Mouse (Mus musculus) C2C12 (cell line): Measurements from ENCODE around the gene Hist2h2bb. TPM values are rescaled to one million over a fixed set of nuclear protein-coding genes. Genes with fewer than 3 reads are reported as not detected.

Experiments used
- H3K27me3 ChIP-seq: one replicate; pipeline ENCODE4 v1.6.1; 2011; ENCODE audit not compliant: control insufficient read depth, insufficient read depth, insufficient read length
- H3K36me3 ChIP-seq: one replicate; pipeline ENCODE4 v1.6.1; 2011; ENCODE audit not compliant: control insufficient read depth, insufficient read depth
- H3K4me3 ChIP-seq: one replicate; pipeline ENCODE4 v1.5.1; 2011; ENCODE audit warnings: mild to moderate bottlenecking, control low read depth; ENCODE audit not compliant: poor library complexity, insufficient read depth, severe bottlenecking
- H3K79me2 ChIP-seq: one replicate; pipeline ENCODE4 v1.6.1; 2011; ENCODE audit not compliant: control insufficient read depth, insufficient read depth
- H3K79me3 ChIP-seq: one replicate; pipeline ENCODE4 v1.6.1; 2011; ENCODE audit warnings: low read depth, control low read depth
- H3ac ChIP-seq: one replicate; pipeline ENCODE3; 2011; ENCODE audit warnings: low read depth; ENCODE audit not compliant: control insufficient read depth, insufficient read length
- CEBPB ChIP-seq: IDR thresholded peaks from one replicate; pipeline ENCODE4 v1.6.1; 2011; ENCODE audit warnings: low read depth, mild to moderate bottlenecking, control low read depth, moderate library complexity
- CTCF ChIP-seq: IDR thresholded peaks from one replicate; pipeline ENCODE4 v1.5.1; 2011; ENCODE audit not compliant: control insufficient read depth, insufficient read depth, insufficient read length
- FOSL1 ChIP-seq: IDR thresholded peaks from one replicate; pipeline ENCODE4 v1.8.0; 2011; ENCODE audit warnings: mild to moderate bottlenecking, low read length; ENCODE audit not compliant: poor library complexity, insufficient read depth, severe bottlenecking
- MAX ChIP-seq: IDR thresholded peaks from one replicate; pipeline ENCODE4 v1.6.1; 2011; ENCODE audit warnings: mild to moderate bottlenecking, control low read depth
- MYOD1 ChIP-seq: IDR thresholded peaks from one replicate; pipeline ENCODE4 v1.6.1; 2011; ENCODE audit warnings: low read depth; ENCODE audit not compliant: control insufficient read depth, insufficient read length
- MYOG ChIP-seq: IDR thresholded peaks from one replicate; pipeline ENCODE4 v1.6.1; 2011; ENCODE audit not compliant: control insufficient read depth, insufficient read length; ENCODE audit errors: extremely low read depth
- USF1 ChIP-seq: IDR thresholded peaks from one replicate; pipeline ENCODE4 v1.6.1; 2011; ENCODE audit warnings: low read depth, mild to moderate bottlenecking, control low read depth, moderate library complexity
- polyA plus RNA-seq: library from polyadenylated mRNA; unstranded; fragments of >200 nt; fragmentation: generic; extraction: Trizol; gene quantifications from one replicate; pipeline ENCODE4 v1.2.1, GENCODE M21; 2012; ENCODE audit warnings: missing spikeins

Gene Hist2h2bb
- polyA plus RNA-seq, 1 experiment: 3.3 TPM

GRCm38 (mm10) chr3:96250890-96251289 is 18.7 kb upstream of the Hist2h2bb start:
- TF ChIP-seq CEBPB (no peak), USF1 (no peak), CTCF (no peak), MYOG (no peak), FOSL1 (no peak), MAX (no peak), MYOD1 (no peak)
- Histone ChIP-seq H3K79me3 (peaks cover 2% of the 10 kb centered on the region), H3K27me3 (no peaks in the 10 kb centered on the region), H3K79me2 (no peaks in the 10 kb centered on the region), H3ac (no peak overlapping the region), H3K4me3 (no peak overlapping the region), H3K36me3 (no peaks in the 10 kb centered on the region)

DNA sequence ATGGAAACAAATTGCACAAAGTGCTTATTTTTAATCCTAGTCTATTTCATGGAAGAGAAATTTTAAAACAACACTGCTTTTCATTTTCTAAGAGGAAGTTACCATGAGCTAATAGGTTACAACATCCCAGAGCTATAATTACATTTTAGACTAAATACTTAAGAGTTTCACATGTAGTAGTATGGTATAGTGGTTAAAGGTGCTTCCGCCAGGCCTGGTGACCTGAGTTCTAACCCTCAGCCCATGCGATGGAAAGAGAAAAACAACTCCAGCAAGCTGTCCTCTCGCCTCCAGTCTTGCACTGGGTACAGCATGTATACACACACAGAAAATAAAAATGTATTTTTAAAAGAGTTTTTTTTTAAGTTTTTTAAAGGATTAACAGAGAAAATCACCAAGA is 17.8 kb upstream of the Hist2h2bb start:
- Histone ChIP-seq H3K4me3 (no peak overlapping the region), H3K79me3 (peaks cover 2% of the 10 kb centered on the region), H3K79me2 (no peaks in the 10 kb centered on the region), H3K27me3 (no peaks in the 10 kb centered on the region), H3ac (no peak overlapping the region), H3K36me3 (no peaks in the 10 kb centered on the region)
- no peak for TF ChIP-seq USF1

DNA sequence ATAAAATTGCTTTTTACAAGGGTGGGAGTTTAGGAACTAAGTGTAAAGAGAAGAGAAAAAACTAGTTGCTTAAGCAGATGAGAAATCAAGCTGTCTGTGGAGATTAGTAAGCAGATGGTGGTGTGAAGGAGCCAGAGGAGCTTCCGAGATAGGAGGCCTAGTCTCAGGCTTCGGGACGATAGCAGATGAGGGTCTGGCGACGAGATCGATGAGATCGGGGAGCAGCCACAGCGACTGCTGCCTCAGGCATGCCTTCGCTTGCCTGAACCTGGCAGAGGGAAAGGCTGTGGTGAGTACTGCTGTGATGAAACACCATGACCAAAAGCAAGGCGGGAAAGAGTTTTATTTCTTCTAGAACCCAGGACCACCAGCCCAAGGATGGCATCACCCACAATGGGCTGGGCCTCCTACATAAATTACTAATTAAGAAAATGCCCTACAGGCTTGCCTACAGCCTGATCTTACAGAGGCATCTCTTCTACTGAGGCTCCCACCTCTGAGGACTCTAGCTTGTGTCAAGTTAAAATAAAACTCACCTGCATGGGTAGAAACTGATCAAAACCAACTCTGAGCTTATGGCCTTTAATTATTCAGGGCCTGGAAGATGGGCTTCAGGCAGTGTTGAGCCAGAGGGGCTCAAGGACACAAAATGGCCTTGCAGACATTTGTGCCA is 14.7 kb upstream of the Hist2h2bb start:
- H3K79me3 ChIP-seq: no peaks in the 10 kb centered on the region
- no peak for TF ChIP-seq CTCF
- TF ChIP-seq FOSL1: no peak
- no peak for TF ChIP-seq MYOD1
- TF ChIP-seq MYOG: no peak
- no peak for TF ChIP-seq USF1
- no peak for TF ChIP-seq MAX
- TF ChIP-seq CEBPB: no peak
- H3K36me3 ChIP-seq: no peaks in the 10 kb centered on the region
- no peaks in the 10 kb centered on the region for H3K27me3 ChIP-seq
- no peaks in the 10 kb centered on the region for H3K79me2 ChIP-seq
- H3ac ChIP-seq: no peak overlapping the region
- no peak overlapping the region for H3K4me3 ChIP-seq

GRCm38 (mm10) chr3:96255926-96256593 is 13.5 kb upstream of the Hist2h2bb start:
- H3K79me2 ChIP-seq: no peaks in the 10 kb centered on the region
- H3K36me3 ChIP-seq: no peaks in the 10 kb centered on the region
- no peak for TF ChIP-seq USF1
- TF ChIP-seq CEBPB: no peak
- TF ChIP-seq MAX: no peak
- no peak for TF ChIP-seq CTCF
- TF ChIP-seq MYOG: no peak
- TF ChIP-seq FOSL1: no peak
- TF ChIP-seq MYOD1: no peak
- H3ac ChIP-seq: no peak overlapping the region
- no peak overlapping the region for H3K4me3 ChIP-seq
- H3K79me3 ChIP-seq: no peaks in the 10 kb centered on the region
- H3K27me3 ChIP-seq: no peaks in the 10 kb centered on the region

DNA sequence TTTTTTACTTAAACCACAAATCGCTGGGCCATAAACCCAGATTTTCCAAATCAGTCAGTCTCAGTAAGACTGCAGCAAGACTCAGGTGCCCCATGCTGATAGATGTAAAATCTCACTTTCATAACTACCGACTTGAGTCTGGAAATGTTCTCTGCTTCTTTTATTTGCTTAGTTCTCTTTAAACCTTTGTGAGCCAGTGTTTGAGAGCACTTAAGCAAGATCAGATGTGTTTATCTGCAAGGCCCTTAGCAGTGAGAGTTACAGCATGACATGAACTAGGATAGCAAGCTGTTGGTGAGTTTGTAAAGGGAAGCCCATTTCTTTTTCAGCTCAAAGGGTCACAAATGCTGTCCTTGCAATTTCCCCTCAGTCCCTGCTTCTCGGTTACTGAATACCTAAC is 12.4 kb upstream of the Hist2h2bb start:
- Histone ChIP-seq H3K4me3 (no peak overlapping the region), H3K27me3 (no peaks in the 10 kb centered on the region), H3K79me3 (no peaks in the 10 kb centered on the region), H3K79me2 (no peaks in the 10 kb centered on the region), H3K36me3 (no peaks in the 10 kb centered on the region), H3ac (no peak overlapping the region)
- TF ChIP-seq MYOG (no peak), CTCF (no peak), FOSL1 (no peak), MYOD1 (no peak), CEBPB (no peak)

GRCm38 (mm10) chr3:96260220-96260619 is 9.3 kb upstream of the Hist2h2bb start:
- no peaks in the 10 kb centered on the region for H3K79me3 ChIP-seq
- H3K79me2 ChIP-seq: no peaks in the 10 kb centered on the region
- no peak overlapping the region for H3ac ChIP-seq
- H3K27me3 ChIP-seq: no peaks in the 10 kb centered on the region
- H3K36me3 ChIP-seq: no peaks in the 10 kb centered on the region
- TF ChIP-seq FOSL1 (no peak), USF1 (no peak), CEBPB (no peak), CTCF (no peak), MAX (no peak), MYOG (no peak), MYOD1 (no peak)
- H3K4me3 ChIP-seq: no peak overlapping the region
